Mouse (Mus musculus): ENCODE measurements around the gene Mtfp1.
"Not testable (repeated sequence)": the region's sequence is repeated elsewhere in the genome, so short reads cannot be mapped to it uniquely, and the experiment has no call there.

Gene Mtfp1

GRCm38 (mm10) chr11:4113970-4114369 is 18.7 kb upstream of the Mtfp1 start:
- no peak for DNase-seq

- no peak for DNase-seq
Measured at GRCm38 (mm10) chr11:4113496-4113895, 18.3 kb upstream of the Mtfp1 start.

GRCm38 (mm10) chr11:4112861-4113260 is 17.6 kb upstream of the Mtfp1 start:
- DNase-seq: no peak

- no peak for DNase-seq
Measured at GRCm38 (mm10) chr11:4112033-4112432, 16.8 kb upstream of the Mtfp1 start.

- no peak for DNase-seq
Measured at GRCm38 (mm10) chr11:4108691-4109090, 13.4 kb upstream of the Mtfp1 start.

GRCm38 (mm10) chr11:4107901-4108300 is 12.7 kb upstream of the Mtfp1 start:
- DNase-seq: not testable (repeated sequence)

- DNase-seq: no peak
Measured at GRCm38 (mm10) chr11:4105444-4105843, 10.2 kb upstream of the Mtfp1 start.

- DNase-seq: no peak
Measured at GRCm38 (mm10) chr11:4104989-4105388, 9.7 kb upstream of the Mtfp1 start.

GRCm38 (mm10) chr11:4103522-4103921 is 8.3 kb upstream of the Mtfp1 start:
- no peak for DNase-seq

- DNase-seq: no peak
Measured at GRCm38 (mm10) chr11:4101851-4102250, 6.6 kb upstream of the Mtfp1 start.

GRCm38 (mm10) chr11:4099447-4099846 is 4.2 kb upstream of the Mtfp1 start:
- no peak for DNase-seq

GRCm38 (mm10) chr11:4098816-4099215 is 3.6 kb upstream of the Mtfp1 start:
- no peak for DNase-seq

- DNase-seq: no peak
Measured at GRCm38 (mm10) chr11:4098120-4098519, 2.9 kb upstream of the Mtfp1 start.

- peak; percentile 12 for DNase-seq
Measured at GRCm38 (mm10) chr11:4097091-4097621, 1.9 kb upstream of the Mtfp1 start.

- peak; percentile 99 for DNase-seq
Measured at GRCm38 (mm10) chr11:4096054-4096984, 1.1 kb upstream of the Mtfp1 start.

- peak; percentile 82 for DNase-seq
Measured at GRCm38 (mm10) chr11:4094378-4095170, 671 bp downstream of the Mtfp1 start.

GRCm38 (mm10) chr11:4093459-4094377 is 1.5 kb downstream of the Mtfp1 start:
- DNase-seq: no peak

- no peak for DNase-seq
Measured at GRCm38 (mm10) chr11:4087267-4087666, 8.0 kb downstream of the Mtfp1 start.

- no peak for DNase-seq
Measured at GRCm38 (mm10) chr11:4086246-4086645, 9.0 kb downstream of the Mtfp1 start.

GRCm38 (mm10) chr11:4083316-4084078 is 11.7 kb downstream of the Mtfp1 start:
- DNase-seq: peak; percentile 87

GRCm38 (mm10) chr11:4080219-4080618 is 15.0 kb downstream of the Mtfp1 start:
- DNase-seq: peak; percentile 77
